Mouse (Mus musculus) mesoderm, embryonic 11.5 days (tissue): Measurements from ENCODE around the gene Nceh1.
"Not testable (repeated sequence)": the region's sequence is repeated elsewhere in the genome, so short reads cannot be mapped to it uniquely, and the experiment has no call there.

Source experiments
- DNase-seq: peaks from one replicate; pipeline ENCODE4 v3.0.0-alpha.2; 2012; ENCODE audit warnings: low read depth, low spot score

Gene Nceh1

DNA sequence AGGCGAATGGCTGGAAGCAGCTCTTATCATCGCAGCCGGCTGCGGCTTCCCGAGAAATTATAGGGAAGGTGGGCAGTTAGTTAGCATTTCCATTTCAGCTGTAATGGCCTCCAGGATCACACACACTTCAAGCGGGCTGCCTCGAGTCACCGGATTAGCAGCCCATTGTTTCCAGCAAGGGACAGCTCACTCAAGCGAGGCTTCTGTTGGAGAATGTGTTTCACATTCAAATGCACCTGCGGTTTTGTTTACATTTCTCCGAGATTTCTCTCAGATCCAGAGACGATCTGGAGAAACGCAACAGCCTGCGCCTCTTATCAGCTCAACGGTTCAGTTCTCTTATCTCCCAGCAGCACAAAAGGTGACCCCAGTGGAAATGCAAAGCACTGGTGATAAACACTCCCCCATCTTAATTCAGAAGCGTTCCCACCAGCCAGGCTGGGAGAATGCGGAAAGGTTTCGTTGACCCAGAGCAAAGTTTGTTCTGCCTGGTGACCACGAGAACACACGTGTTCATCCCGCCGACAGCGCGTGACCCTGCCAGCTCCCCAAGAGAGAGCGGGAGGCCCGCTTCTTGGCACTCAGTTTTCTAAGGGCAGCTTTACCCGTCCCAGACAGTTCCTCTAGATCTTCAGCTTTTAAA lies 100.4 kb downstream of the Nceh1 start:
- peak; percentile 34 for DNase-seq

DNA sequence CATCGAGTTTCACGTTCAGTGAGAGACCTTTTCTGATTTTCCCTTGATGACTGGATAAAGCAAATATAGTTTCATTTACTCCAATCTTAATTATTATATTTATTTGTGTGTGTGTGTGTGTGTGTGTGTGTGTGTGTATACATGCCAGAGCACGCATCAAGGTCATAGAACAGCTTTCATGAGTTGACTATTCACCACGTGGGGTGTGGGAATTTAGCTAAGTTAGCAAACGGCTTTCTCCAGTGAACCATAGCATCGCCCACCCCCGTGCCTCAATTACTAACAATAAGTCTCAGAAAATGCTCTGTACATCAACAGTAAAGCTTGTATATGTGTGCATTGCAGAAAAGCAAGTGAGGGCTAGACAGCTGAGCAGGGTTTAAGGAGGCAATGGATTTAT lies 101.0 kb downstream of the Nceh1 start:
- DNase-seq = no peak

- no peak for DNase-seq
Observed at GRCm38 (mm10) chr3:27284227-27284626, 101.5 kb downstream of the Nceh1 start.

- DNase-seq = no peak
Observed at GRCm38 (mm10) chr3:27285072-27285471, 102.3 kb downstream of the Nceh1 start.

DNA sequence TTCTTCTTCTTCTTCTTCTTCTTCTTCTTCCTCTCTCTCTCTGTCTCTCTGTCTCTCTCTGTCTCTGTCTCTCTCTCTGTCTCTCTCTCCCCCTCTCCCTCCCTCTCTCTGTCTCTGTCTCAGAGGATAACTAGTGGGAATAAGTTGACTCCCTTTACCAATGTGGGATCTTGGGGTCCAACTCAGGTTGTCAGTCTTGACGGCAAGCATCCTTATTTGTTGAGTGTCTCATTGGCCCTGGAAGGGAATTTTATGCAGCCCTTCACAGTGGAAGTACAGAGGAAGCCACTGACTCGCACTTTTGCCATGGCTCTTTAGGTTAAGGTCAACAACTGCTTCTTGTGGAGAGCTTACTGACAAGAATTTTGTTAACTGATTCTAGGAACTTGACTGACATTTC lies 105.5 kb downstream of the Nceh1 start:
- DNase-seq = no peak

DNA sequence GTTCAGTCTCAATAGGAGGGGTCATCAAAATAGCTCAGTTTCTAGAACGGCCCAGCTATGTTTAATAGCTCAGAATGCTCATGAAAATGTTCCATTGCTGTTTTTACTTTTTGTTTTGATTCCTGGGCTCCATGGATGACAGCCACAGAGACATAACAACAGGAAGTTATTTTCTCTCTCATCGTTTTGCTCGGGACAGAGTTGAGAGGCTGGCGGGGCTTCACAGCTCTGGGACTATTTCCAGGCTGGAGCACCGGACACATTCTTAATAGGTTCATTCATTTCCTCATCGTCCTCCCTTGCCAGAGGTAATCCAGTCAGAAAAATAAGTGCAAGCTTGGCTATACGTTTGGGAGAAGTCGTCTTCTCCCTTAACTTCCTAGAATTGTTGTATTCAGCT lies 106.1 kb downstream of the Nceh1 start:
- DNase-seq = no peak

DNA sequence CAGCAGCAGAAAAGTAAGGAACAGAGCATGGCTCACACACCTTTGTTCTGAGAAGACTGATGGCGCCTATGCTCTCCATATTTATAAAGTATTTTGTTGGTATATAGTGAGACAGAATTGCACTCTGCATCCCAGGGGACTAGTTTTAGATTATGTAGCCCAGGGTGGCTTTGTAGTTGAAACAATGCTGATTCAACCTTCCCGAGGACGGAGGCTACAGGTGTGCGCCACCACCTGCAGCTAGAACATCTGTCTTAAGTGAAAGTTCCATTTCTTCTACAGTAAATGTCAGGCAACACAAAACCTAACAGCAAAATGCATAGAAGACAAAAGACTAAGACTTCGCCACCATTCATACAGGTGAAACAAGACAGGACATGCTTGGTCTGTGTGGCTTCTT lies 107.5 kb downstream of the Nceh1 start:
- DNase-seq = no peak

DNA sequence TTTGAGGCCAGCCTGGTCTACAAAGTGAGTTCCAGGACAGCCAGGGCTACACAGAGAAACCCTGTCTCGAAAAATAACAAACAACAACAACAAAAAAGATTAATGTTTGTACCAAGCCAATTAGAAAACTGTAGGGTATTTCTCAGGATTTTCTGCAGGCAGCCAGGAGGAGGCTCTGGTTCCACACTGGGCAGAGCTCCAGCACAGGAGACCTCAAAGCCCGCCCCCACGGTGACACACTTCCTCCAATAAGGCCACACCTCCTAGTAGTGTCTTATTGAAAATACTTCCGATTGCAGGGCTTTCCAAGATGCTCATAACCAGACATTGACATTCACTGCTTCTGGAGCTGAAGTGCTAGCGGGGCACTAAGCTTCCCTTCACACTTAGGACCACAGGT lies 108.2 kb downstream of the Nceh1 start:
- not testable (repeated sequence) for DNase-seq

DNA sequence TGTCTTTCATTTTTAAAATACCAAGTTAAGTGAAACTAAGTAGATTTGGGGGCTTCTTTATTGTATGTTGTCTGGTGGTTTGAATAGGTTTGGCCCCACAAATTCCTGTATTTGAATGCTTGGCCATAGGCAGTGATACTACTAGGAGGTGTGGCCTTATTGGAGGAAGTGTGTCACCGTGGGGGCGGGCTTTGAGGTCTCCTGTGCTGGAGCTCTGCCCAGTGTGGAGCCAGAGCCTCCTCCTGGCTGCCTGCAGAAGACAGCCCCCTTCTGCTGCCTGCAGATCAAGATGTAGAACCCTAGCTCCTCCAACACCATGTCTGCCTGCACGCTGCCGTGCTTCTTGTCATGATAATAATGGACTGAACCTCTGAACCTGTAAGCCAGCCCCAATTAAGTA lies 108.6 kb downstream of the Nceh1 start:
- DNase-seq = not testable (repeated sequence)

DNA sequence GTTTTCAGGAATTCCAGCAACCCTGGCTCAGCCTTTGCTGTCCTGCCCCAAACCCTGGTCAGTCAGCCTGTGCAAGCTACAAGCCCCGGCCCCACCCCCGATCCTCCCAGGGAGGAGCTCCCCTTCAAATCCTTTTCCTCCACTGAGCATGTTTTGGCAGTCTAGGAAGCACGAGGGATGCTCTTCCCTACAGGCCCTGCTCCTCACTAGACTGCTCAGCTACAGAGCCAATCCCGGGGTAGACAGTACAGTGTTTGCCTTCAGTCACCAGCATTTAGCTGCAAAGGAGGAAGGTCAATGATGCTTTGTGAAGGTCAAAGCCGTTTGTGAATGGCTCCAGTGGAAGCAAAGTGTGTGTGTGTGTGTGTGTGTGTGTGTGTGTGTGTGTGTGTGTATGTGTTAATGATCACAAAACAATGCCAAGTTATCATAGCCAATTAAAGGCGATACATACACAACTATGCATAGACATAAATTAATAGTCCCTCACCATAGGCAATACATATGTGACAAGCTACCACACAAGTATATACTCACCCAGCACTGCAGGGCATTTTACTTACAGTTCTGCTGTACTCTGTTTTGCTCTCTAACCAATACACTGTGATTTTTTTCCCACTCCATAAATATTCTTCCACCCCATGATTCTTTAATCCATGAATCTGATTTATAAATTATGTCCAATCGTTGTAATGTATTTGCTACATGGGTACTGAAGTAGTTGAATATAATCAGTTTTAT lies 111.0 kb downstream of the Nceh1 start:
- DNase-seq = no peak

DNA sequence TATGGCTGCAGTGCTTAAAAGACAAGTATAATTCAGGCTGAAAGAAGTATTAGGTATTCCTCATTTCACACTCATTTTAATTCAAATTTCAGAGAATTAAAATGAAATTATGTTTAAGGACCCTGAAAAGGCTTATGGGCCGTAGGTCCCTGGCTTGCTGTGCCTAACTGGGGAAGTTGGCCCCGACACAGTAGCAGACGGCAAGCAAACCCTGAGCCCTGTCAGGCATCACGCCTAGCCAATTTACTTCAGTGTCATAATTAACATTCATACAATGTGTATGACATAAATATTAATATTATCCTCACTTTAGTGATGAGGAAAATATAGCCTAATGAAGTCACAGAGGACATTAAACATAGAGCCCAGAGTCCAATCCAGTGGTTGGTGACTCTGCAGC lies 117.7 kb downstream of the Nceh1 start:
- no peak for DNase-seq

DNA sequence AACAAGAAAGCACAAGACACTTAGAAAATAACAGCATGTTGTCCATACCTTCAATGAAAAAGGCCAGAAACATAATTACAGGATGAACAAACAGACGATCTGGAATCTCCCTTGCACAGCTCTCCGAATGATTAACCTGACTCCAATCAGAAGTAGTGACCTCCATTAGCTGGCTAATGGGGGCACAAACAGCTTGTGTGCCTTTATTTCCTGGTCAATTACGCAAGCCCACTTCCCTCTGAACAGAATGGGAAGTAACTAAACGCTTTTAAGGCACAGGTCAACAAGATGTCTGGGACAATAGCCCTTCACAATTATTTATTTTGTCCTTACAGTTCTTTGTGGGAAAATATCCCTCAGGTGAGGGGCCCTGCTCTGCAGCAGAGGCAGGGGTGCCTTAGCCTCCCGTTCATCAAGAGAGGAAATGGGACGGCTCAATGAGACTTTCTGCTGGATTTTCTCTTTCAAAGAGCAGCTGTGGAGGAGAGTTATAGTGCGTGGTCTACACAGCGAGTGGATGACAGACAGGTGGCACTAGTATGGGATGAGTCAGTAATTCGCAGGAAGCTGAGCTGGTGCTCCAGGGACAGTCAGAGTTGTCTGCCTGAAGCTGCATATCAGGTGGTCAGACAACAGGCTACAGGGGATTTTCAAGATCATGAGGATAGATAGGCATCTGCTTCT lies 119.7 kb downstream of the Nceh1 start:
- no peak for DNase-seq

DNA sequence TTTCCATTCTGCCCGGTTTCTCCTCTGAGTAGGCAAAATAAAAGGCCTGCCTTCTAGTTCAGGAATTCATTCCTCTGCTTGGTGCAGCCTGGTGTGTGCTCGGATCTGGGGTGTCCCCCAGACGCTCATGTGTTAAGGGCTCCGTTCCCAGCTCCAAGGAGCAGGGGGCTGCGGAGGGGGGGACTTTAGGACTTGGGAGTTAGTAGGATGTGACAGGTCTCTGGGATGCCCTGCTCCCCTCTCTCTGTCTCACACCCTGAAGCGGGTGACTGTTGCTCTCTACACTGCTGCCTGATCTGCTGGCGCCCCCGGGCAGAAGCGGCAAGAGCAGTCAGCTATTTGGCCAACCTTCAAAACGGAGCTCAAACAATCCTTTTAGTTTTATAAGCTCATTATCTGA lies 124.0 kb downstream of the Nceh1 start:
- DNase-seq = no peak

GRCm38 (mm10) chr3:27310973-27311372 lies 128.2 kb downstream of the Nceh1 start:
- no peak for DNase-seq

DNA sequence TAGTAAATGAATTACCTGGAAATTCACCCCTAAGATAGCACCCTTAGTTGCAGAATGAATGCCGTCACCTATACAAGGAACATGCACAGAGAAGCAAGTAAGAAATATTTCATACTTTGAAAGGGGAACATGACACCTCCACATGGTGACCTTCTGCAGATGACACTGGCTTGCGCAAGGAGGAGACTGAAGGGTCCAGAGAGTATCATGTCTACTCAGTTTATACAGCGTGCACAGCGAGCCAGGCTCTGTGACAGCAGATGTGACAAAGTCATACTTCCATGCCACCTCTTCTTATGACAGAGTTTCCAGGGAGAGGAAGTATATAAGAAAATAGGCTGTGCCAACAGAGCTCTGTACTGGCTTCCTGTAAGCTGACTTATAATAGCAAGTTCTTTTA lies 128.7 kb downstream of the Nceh1 start:
- DNase-seq = no peak

- no peak for DNase-seq
Observed at GRCm38 (mm10) chr3:27314506-27315164, 131.9 kb downstream of the Nceh1 start.

DNA sequence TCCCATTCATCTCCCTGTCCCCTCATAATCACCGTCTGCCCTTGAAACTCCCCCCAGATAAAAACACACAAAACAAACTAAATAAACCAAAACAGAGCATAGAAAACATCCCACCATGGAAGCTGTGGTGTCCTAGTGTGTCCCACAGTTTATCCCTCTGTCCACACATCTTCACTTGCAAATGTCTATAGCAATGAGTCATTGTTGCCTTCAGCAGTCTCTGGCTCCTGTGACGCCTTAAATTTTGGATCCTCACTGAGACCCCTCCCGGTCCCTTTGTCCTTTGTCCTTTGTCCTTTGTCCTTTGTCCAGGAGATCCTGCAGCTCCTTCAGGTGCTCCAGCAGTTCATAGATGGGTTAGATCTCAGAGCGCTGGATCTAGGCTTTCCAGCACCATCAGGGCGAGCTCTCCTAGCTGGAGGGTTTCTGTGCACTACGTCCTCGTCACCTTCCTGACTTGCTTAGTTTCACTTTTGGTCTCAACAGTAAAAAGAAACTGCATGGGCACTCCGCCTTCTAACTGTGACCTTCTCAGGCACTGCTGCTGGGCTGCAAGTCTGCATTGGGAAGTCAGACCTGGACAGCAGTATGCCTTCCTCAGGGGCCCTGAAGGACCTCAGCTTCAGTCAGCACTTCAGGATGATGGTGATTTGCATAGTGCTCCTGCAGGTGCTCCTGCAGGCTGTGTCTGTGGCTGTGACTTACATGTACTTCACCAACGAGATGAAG lies 134.0 kb downstream of the Nceh1 start, which contains the start of gene Tnfsf10:
Tnfsf10 (plus strand) TSS at position 470 of the 729 bp plus-strand sequence.
- DNase-seq = no peak

GRCm38 (mm10) chr3:27317288-27318024 lies 134.7 kb downstream of the Nceh1 start:
- DNase-seq = no peak

DNA sequence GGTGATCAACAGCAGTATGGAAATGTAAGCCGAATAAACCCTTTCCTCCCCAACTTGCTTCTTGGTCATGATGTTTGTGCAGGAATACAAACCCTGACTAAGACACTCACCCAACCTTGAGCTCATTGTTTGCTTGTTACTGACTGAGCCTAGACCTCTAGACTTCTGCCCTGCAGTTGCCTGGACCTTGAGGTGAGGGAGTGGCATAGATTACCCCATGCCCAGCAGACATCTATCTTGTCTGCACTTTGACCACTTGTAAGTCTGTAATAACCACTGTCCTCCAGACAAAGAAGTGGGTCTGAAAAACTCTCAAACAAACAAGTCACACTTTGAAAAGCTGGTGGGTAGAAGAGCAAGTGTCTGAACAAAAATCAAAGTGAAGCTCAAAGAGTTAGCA lies 136.9 kb downstream of the Nceh1 start:
- no peak for DNase-seq

GRCm38 (mm10) chr3:27320613-27321495 lies 138.1 kb downstream of the Nceh1 start:
- DNase-seq = no peak
